Mouse (Mus musculus): ENCODE results near the gene Apoc4.

Gene Apoc4

DNA sequence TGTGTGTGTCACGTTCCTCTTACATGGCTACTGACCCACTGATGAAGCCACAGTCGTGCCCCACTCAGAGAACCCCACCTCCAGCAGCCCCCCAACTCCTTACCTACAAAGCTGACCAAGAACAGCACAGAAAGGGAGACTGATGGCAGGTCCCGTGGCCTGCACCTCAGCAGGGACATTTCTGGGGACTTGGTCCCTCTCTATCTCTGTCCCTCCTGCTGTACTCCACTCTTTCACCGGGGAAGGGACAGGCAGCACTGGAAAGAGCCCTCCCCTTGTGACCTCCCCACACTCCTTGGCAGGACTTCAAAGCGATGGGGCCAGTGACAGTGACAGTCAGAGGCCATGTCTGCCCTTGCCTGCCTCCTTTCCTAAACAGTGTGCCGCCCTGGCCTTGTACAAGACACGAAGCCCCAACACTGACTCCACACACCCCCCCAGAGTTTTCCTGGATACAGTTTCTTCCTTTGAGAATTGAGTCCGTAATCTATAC is at the start of gene Apoc4, which contains the start of gene Gm44805:
Gene Apoc4 (minus strand): TSS at position 278 of the 493 bp plus-strand sequence.
Gene Gm44805 (minus strand): TSS at position 222 of the 493 bp plus-strand sequence.
- DNase-seq (ENCODE audit: extremely low spot score, low read depth, low spot score) = no peak

DNA sequence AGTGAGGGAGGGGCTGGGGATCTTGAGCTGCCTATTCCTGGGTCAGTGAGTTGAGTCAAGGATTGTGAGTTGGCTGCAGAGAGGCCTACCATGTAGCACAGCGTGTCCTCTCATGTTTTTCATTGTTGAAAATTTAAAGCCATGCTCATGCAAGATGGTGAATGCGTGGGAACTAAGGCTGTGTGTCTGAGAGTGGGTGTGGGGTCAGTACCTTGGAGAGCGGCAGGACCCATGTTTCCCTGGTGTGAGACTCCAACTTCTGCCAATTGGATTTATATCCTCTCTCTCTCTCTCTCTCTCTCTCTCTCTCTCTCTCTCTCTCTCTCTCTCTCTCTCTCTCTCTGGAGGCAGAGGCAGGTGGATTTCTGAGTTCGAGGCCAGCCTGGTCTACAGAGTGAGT is 45.3 kb upstream of the Apoc4 start:
- DNase-seq (ENCODE audit: extremely low spot score, low read depth, low spot score) = no peak

DNA sequence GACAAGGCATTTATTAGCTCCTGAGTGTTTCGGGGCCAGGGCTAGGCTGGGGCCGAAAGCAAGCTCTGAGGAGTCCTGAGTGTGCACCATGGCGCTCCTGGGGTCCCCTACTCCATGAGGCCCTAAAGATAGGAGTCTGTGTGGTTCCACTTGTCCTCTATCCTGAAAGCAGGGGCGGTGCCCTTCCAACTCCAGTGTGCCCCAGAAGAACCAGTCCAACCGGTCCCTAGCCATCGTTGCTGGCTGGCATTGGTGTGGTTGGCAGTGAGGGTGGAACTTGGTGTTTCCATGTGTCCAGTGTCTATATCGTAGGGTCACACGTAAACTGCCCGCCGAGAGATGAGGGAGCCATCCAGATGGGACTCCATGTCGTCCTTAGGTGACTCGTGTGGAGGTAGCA is 42.9 kb upstream of the Apoc4 start:
- no peak for DNase-seq (ENCODE audit: extremely low spot score, low read depth, low spot score)

DNA sequence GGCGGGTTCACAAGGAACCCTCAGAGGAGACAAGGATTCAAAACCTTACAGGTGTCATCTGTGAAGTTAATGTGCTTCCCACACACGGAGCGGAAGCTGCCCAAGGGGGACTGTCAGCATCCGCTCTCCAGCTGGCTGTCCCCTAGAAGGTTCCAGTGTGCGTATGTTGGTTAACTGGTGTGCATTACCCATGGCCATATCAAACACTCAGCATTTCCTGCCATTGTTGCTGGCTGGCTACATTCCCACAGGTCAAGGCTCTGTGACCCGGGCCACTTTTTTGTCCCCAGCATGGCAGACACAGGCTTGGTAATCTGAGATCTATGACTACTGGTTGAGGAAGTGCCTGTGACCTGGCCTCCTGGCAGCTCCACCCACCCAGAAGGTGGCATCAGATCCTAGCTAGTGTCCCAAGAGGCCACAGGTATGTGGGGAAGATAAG is 41.5 kb upstream of the Apoc4 start:
- no peak for DNase-seq (ENCODE audit: extremely low spot score, low read depth, low spot score)

DNA sequence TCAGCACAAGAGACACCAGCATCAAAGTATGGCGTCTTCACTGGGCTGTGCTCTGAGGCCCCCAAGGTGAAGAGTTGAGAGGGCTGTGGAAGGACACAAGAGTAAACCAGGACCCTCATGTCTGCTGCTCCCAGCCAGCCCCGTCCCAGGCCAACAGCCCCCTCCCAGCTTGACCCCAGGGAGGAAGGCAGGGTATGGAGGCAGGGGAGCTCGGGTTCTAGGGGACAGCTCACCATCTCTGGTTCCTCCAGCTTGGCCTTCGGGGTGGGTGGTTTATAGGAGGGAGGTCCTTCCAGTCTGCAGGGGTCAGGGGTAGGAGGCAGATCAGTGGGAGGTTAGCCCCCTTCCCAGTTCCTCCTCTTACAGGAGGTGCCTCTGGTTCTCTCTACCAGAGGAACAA is 37.9 kb upstream of the Apoc4 start:
- DNase-seq (ENCODE audit: extremely low spot score, low read depth, low spot score) = no peak

DNA sequence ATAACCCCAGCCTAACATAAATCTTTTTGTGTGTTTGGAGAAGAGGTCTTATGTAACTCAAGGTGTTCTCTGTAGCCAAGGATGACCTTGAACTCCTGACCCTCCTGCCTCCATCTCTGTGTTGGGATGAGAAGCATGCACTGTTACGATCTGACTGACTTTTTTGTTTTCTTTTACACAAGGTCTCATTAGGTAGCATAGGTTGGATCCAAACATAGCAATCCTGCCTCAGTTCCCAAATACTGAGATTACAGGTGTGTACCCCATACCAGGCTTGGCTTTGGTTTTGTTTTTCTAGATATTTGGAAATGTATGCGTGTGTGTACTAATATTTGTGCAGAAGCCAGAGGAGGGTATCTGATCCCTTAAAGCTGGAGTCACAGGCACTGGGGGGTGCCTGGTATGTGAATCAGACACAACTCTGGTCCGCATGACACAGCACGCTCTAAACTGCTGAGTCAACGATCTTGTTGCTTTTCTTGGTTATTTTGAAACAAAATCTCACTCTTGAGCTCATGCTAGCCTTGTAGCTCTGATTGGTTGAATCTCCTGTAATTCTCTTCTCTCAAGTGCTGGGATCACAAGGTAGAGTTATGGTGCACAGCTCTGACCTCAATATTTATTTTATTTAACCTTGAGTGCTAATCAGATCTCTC is 37.1 kb upstream of the Apoc4 start:
- DNase-seq (ENCODE audit: extremely low spot score, low read depth, low spot score) = no peak

DNA sequence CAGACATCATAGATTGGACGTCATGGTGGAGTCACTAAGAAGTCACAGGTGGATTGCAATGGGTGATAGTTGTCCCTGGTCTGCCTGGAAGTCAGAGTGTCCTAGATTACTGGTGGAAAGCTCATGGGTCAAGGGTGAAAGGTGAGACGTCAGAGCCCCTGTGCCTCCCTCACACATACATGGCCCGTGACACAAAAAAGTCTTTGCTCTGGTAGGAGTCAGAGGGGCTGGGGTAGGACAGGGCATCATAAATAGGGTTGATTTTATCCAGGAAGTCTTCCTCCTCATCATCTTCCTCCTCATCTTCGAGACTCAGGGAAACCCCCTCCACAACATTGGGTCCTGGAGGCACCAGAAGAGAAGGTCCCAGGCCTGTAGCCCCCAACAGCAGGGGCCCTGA is 36.1 kb upstream of the Apoc4 start:
- no peak for DNase-seq (ENCODE audit: extremely low spot score, low read depth, low spot score)

DNA sequence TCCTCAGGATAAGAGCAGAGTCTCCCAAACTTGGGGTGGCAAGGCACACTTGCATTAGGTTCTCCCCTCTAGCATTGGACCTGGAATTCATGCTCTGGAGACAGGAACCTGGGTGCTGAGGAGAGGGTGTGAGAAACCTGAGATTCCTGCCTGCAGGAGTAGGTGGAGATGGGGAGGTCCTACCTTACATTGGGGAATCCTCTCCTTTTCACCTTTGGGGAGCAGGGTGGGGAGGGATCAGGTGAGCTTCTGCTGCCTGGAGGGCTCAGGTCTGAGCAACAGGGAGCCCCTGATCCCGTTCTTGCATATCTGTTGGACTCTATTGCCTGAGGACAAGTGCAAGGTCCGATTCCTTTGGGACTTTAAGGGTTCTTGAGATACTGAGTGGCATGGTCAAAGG is 35.5 kb upstream of the Apoc4 start:
- no peak for DNase-seq (ENCODE audit: extremely low spot score, low read depth, low spot score)

DNA sequence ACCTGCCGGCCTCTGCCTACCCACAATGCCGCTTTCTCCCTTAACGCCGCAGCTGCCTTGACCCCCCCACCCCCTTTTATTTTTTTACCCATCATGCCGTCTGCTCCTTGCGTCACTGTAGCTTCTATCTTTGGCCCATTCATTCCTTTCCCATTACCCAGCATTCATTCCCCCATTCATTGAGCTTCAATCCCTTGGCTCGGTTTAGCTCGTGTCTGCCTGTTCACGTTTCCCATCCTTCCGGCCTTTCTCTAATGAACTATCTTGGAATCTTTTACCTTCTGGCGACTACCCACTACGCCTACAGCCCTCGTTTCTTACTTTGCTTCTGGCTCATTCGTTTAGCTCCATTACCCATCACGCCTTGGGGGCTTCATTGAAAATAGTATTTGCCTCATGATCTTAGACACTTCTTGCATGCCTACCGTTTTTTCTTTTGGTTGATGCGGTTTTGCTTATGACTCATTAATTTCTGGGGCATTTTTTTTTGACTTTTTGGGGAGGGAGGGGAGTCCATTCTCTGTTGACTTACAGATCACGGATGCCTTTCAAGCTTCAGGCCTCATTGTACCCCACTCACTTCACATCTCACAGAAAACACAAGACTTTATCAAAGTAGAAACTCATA is 34.9 kb upstream of the Apoc4 start:
- DNase-seq (ENCODE audit: extremely low spot score, low read depth, low spot score) = no peak

DNA sequence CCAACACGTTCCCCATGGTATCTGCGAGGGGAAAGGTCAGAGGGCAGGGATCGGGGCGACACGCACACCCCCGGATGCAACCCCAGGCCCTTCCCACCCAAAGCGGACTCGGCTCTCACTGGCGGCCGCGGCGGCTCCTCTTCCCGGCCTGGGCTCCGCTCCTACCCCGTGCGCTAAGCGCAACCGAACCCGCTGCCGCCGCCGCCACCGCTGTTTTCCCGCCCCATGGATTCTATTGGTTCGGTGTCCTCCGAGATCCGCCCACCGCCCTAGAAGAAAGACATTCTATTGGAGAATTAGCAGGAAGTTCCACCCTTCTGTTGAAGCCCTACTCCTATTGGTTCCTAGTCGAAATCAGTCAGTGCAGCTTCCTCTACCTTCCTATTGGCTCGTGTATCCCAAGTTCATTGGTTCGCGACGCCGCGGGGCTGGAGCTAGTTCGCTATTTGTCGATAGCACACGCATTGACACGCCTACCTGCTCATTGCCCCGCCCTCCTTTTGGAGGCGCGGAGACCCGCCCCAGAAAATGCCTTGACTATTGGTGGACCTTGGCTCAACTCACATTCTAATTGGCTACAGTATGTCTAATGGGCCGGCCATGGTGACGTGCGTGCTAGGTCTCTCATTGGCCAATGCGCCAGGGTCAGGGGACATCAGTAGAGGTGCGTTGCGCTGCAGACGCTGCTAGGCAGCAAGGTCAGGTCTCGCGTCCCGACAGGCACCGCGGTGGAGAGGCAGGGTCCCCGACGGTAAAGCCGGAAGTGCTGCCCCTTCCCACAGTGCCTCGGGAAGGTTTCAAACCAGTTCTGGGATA is 34.2 kb upstream of the Apoc4 start, which contains the start of gene Tomm40:
Gene Tomm40 (minus strand): TSS at position 200 of the 816 bp plus-strand sequence.
- peak; percentile 98 for DNase-seq (ENCODE audit: extremely low spot score, low read depth, low spot score)

DNA sequence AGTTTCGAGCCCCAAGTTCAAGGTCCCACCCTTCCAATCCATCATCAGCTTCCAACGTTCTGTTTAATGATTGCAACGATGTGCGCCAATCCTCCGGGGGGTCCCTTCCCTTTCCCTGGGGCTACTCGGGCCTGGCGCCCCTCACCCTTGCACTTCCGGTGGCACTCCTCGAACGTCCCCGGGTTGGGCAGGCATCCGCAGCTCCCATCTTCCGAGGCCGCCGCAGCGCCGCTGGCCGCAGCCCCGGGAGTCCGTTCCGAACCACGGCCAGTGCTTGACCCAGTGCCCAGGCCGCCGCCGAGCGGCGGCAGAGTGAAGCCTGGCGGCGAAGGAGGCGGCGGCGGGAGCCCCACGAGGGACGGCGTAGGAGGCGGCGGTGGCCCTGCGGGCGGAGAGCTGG is 33.6 kb upstream of the Apoc4 start:
- DNase-seq (ENCODE audit: extremely low spot score, low read depth, low spot score) = no peak

DNA sequence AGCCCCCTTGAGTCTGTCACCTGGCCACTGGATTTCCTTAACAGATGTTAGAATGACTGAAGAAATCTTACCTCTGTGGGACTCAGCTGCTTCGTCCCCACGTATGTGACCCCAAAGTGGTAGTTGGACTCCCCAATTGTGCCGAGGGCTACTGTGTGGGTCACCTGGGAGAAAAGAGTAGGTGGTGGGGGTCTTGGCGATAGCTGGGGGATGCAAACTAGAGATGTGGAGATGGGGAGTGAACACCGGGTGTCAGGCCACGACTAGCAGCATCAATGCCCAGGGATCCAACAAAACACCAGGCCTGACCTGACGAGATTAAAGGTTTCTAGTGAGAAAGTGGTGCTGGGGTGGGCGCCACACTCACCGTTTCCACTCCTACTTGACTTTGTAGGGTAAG is 32.3 kb upstream of the Apoc4 start:
- DNase-seq (ENCODE audit: extremely low spot score, low read depth, low spot score) = no peak

DNA sequence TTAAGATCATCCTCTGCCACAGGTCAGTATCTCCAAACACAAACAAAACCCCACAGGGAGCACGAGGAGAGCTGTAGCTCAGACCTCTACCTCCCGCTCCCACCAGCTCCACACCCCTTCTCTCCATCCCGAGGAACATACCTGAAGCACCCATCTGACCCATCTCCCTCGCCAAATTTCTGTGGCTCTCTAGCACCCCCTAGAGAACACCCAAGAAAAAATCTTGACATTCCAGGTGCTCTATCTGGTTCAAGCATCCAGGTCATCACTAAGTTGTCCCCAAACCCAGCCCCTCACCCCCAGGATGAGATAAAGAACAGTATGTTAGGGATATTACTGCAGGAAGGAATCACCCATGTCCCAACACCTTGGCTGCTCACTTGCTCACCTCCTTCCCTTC is 31.9 kb upstream of the Apoc4 start:
- DNase-seq (ENCODE audit: extremely low spot score, low read depth, low spot score) = no peak

DNA sequence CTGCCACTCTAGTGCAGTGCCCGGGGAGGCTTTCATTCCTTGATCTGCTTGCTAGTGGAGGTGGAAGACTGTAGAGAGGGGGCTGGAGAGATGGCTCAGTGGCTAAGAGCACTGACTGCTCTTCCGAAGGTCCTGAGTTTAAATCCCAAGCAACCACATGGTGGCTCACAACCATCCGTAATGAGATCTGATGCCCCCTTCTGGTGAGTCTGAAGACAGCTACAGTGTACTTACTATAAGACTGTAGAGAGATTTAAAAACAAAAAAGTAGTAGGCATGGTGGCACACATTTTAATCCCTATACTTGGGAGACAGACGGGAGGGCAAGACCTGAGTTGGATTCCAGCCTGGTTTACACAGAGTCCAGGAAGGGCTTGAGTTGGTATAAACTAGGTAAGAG is 31.1 kb upstream of the Apoc4 start:
- DNase-seq (ENCODE audit: extremely low spot score, low read depth, low spot score) = no peak

DNA sequence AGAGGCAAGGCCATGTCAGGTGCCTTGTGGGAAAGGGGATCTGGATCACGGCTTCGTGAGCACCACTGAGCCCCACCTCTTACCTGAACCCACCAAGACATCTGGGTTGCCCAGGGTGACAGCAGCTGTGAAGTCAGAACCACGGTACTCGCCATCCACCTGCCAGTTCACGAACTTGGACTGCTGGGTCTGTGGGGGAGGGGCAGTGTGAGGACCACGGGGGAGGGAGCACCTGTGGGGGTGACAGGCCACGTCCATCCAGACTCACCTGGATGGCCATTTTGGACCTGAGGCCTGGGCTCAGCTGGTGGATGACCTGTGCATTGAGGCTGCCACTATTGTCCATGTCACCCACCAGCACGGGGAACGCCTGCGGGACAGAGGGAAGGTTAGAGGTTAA is 29.4 kb upstream of the Apoc4 start:
- no peak for DNase-seq (ENCODE audit: extremely low spot score, low read depth, low spot score)

DNA sequence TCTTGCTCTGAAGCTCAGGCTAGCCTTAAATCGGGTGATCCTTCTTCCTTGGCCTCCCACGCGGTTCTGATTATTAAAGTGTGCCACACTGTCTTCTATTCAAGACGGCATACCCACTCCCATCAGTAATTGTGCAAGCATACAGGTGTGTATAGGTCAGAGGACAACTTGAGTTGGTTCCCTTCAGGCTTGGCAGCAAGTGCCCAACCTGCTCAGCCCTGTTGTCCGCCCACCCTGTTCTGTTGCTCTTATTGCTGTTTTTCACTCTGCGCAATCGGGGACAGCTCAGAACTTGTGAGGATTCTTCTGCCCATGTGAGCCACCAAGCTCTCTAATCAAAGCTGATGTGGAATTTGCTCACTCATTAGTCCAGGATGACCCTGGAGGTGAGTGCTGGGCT is 24.0 kb upstream of the Apoc4 start:
- no peak for DNase-seq (ENCODE audit: extremely low spot score, low read depth, low spot score)

DNA sequence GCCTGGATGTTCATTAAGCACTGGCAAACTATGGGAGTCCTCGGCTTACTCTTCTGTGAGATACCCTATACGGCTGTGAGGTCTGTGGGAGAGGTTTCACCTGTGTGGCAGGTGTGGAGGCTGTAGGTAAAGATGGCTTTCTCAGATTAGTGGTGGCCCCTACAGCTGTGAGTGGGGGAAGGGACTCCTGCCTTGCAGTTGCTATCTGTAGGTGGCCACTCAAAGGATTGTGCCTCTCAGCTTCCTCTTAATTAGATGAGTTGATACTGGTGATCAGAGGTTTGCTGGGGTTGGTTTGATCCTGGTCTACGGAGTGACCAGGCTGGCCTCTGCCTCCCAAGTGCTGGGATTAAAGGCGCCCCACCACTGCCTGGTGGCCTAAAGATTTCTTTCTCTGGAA is 23.2 kb upstream of the Apoc4 start:
- no peak for DNase-seq (ENCODE audit: extremely low spot score, low read depth, low spot score)

DNA sequence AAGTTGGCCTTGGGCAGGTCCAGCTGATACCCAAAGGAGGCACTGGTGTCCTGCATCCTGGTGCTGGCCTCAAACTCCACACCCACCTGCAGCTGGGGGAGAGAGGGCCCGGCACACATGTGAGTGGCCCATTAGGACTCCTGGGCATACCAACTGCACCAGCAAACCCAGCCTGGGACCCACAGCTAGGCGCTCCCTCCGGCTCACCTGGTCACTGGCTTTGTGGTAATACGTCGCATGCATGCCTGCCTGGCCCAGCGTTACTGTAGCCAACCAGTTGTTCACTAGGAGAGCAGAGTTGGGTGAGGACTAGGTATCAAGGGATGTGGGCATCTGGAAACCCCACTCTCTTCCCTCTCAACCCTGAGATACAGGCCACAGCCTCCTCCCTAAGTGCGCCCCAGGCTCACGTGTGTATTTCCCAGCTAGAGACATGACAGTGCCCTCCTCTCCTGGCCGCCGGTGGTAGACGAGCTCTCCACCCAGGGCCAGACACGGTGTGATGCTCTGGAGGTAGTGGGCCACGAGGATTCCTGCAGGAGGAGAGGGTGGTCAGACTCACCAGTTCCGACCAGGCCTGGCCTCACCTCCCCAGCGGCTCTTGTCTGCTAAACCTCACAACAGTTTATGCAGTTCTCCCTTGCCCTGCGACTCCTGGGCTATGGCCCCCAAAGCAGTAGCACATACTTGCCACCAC is 21.7 kb upstream of the Apoc4 start:
- no peak for DNase-seq (ENCODE audit: extremely low spot score, low read depth, low spot score)

DNA sequence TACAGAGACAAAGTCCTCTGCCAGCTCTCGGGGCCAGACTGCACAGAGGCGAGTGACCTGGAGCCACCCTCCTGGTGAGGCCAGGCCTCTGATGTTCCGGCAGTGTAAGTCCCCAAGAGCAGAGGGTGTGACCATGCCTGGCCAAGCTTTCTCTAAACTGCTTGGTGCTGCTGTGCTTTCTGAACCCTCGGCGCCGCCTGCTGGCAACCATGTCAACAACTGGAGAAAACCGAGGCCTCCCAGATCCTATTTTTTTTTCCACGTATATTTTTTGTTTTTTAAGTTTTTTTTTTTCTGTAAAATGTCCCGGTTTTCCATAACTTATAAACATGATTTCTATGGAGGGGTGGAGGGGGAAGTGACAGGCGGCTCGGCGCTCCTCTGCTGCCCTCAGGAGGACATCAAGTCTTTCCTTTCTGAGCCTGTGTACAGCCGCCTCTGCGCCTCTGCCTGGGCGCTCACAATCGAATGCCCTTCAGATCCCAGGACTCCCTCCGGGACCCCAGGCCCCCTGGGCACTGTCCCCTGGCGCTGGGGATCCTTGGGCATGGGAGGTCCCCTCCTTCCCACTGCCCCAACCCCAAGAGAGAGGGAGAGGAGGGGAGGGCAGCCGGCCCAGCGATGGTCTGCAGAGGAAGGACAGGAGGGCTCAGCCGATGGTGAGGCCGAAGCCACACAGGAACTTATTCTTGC is 19.9 kb upstream of the Apoc4 start:
- DNase-seq (ENCODE audit: extremely low spot score, low read depth, low spot score) = no peak

DNA sequence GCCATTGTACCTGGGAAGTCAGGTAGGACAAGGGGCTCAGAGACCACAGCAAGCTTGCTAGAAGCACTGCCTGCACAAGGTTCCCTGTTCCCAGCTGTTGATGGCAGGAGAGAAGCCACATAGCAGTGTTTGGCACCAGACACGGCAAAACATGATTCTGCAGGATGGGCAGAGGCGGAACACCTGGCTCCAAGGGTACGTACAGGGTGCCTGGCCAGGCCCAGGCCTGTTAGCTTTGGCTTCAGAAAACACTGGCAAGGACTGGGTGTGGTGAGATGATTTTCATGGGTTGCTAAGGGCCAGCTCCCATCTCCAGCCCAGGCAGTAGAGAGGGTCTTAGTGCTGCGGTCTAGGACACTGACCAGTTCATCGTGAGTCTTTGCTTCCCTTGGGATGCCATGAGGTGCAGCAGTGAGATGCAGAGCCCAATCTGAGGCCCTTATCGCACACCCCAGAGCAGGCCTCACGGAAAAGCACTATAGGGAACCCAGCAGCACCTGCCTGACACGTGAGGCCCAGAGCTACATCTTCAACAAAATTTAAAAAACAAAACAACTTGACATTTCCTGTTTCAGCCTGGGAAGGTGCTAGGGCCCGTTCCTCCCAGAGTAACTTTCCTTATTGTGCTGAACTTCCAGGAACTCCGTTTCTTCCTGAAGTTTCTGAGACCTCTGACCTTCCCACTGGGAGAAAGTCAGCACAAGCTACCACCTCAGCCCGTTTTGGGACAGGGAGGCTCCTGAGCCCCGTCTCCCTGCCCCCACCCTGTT is 19.2 kb upstream of the Apoc4 start:
- no peak for DNase-seq (ENCODE audit: extremely low spot score, low read depth, low spot score)
